Mouse (Mus musculus) kidney, adult 18-20 months (tissue): Measurements from ENCODE around the gene Tas1r1.
A peak's percentile ranks its signal among the peaks of the same experiment; 100 is the strongest.

Experiments
- DNase-seq: peaks from one replicate; pipeline ENCODE4 v3.0.0; 2021

Gene Tas1r1

GRCm38 (mm10) chr4:152038225-152038984, at the start of gene Tas1r1:
Tas1r1 (minus strand) TSS chr4:152038568.
- DNase-seq: no peak

- peak; percentile 40 for DNase-seq
Observed at GRCm38 (mm10) chr4:152088133-152088532, 49.8 kb upstream of the Tas1r1 start.

- DNase-seq: no peak
Observed at GRCm38 (mm10) chr4:152087211-152088081, 49.1 kb upstream of the Tas1r1 start.

GRCm38 (mm10) chr4:152086505-152087210, 48.3 kb upstream of the Tas1r1 start:
- DNase-seq: peak; percentile 73

GRCm38 (mm10) chr4:152084616-152085015, 46.2 kb upstream of the Tas1r1 start:
- DNase-seq: no peak

GRCm38 (mm10) chr4:152083611-152084220, 45.3 kb upstream of the Tas1r1 start:
- DNase-seq: no peak

GRCm38 (mm10) chr4:152079931-152080330, 41.6 kb upstream of the Tas1r1 start:
- DNase-seq: no peak

GRCm38 (mm10) chr4:152079261-152079660, 40.9 kb upstream of the Tas1r1 start:
- no peak for DNase-seq

- DNase-seq: no peak
Observed at GRCm38 (mm10) chr4:152078105-152078530, 39.8 kb upstream of the Tas1r1 start.

GRCm38 (mm10) chr4:152077191-152077590, 38.8 kb upstream of the Tas1r1 start:
- DNase-seq: no peak

GRCm38 (mm10) chr4:152074548-152074947, 36.2 kb upstream of the Tas1r1 start:
- DNase-seq: no peak

GRCm38 (mm10) chr4:152073715-152074114, 35.3 kb upstream of the Tas1r1 start:
- DNase-seq: no peak

GRCm38 (mm10) chr4:152072655-152073054, 34.3 kb upstream of the Tas1r1 start:
- no peak for DNase-seq

GRCm38 (mm10) chr4:152072121-152072601, 33.8 kb upstream of the Tas1r1 start, which contains the start of gene Plekhg5:
Plekhg5 (plus strand) TSS chr4:152072498.
- DNase-seq: no peak

- DNase-seq: no peak
Observed at GRCm38 (mm10) chr4:152070494-152071396, 32.4 kb upstream of the Tas1r1 start.

GRCm38 (mm10) chr4:152069245-152069644, 30.9 kb upstream of the Tas1r1 start:
- DNase-seq: no peak

GRCm38 (mm10) chr4:152068166-152068724, 29.9 kb upstream of the Tas1r1 start:
- DNase-seq: no peak

GRCm38 (mm10) chr4:152067280-152067679, 28.9 kb upstream of the Tas1r1 start:
- DNase-seq: no peak

- peak; percentile 60 for DNase-seq
Observed at GRCm38 (mm10) chr4:152062390-152063110, 24.2 kb upstream of the Tas1r1 start.

- DNase-seq: peak; percentile 33
Observed at GRCm38 (mm10) chr4:152044609-152045008, 6.2 kb upstream of the Tas1r1 start.
